Mouse (Mus musculus) bone marrow, adult 2 months (tissue): Measurements from ENCODE around the gene Gabarapl2.

Experiments used
- CTCF ChIP-seq: fragments of 200-500 bp; IDR thresholded peaks from 2 replicates; pipeline ENCODE4 v1.5.1; 2011; ENCODE audit warnings: low read length, control low read depth; ENCODE audit not compliant: control insufficient read depth, insufficient read depth
- POLR2A ChIP-seq: fragments of 200-500 bp; IDR thresholded peaks from 2 replicates; pipeline ENCODE4 v1.6.1; 2011; ENCODE audit warnings: low read depth, mild to moderate bottlenecking, control low read depth, low read length, borderline replicate concordance; ENCODE audit not compliant: control insufficient read depth

GRCm38 (mm10) chr8:111940171-111941100 lies at the start of gene Gabarapl2:
- no peak for TF ChIP-seq CTCF
- peak; percentile 54; the same call in 1 of the 2 replicates for TF ChIP-seq POLR2A
